Mouse (Mus musculus) liver, embryonic 16.5 days (tissue): ENCODE data around the gene Rbfox1. TPM values are rescaled to one million over a fixed set of nuclear protein-coding genes. Genes with fewer than 3 reads are reported as not detected.

Experiments used
- ATAC-seq: fragments of 200-750 bp; cut with Nextera tagmentation; 2 replicates; pipeline ENCODE4 v1.8.0; 2017; ENCODE audit warnings: low read depth, mild to moderate bottlenecking, moderate number of reproducible peaks, moderate library complexity
- H3K27ac ChIP-seq: fragments of 300-500 bp; sonication (generic); 2 replicates; pipeline ENCODE4 v1.5.1; 2014; ENCODE audit warnings: mild to moderate bottlenecking, low read length
- H3K27me3 ChIP-seq: fragments of 300-500 bp; sonication (generic); 2 replicates; pipeline ENCODE4 v1.6.1; 2014; ENCODE audit warnings: low read depth, low read length, mixed read lengths; ENCODE audit not compliant: control insufficient read depth, insufficient read depth
- H3K36me3 ChIP-seq: fragments of 300-500 bp; sonication (generic); 2 replicates; pipeline ENCODE4 v1.6.1; 2014; ENCODE audit warnings: mild to moderate bottlenecking; ENCODE audit not compliant: control insufficient read depth, insufficient read depth
- H3K4me1 ChIP-seq: fragments of 300-500 bp; sonication (generic); 2 replicates; pipeline ENCODE4 v1.6.1; 2014; ENCODE audit warnings: low read depth, low read length, mixed read lengths; ENCODE audit not compliant: control insufficient read depth
- H3K4me2 ChIP-seq: fragments of 300-500 bp; sonication (generic); 2 replicates; pipeline ENCODE4 v1.6.1; 2014; ENCODE audit warnings: low read depth, low read length, mixed read lengths
- H3K4me3 ChIP-seq: fragments of 300-500 bp; sonication (generic); 2 replicates; pipeline ENCODE4 v1.5.1; 2014; ENCODE audit warnings: low read depth, mild to moderate bottlenecking, low read length
- H3K9ac ChIP-seq: fragments of 300-500 bp; sonication (generic); 2 replicates; pipeline ENCODE4 v1.6.1; 2014; ENCODE audit warnings: low read depth, low read length
- H3K9me3 ChIP-seq: fragments of 300-500 bp; sonication (generic); replicated peaks from 2 replicates; pipeline ENCODE4 v1.6.1; 2016; ENCODE audit warnings: low read length; ENCODE audit not compliant: control insufficient read depth
- WGBS: fragments of 180-500 bp; shearing (Covaris S2); extraction: QIAGEN DNeasy Blood & Tissue Kit; methylation state at CpG from one replicate; pipeline ENCODE4 v1.1.7; 2014; ENCODE audit not compliant: insufficient replicate concordance; 5-methylcytosine and 5-hydroxymethylcytosine counted together
- polyA plus RNA-seq: library from polyadenylated mRNA; unstranded; fragments of >200 nt; fragmentation: Nextera tagmentation; extraction: Ambion mirVana; gene quantifications from 2 replicates; pipeline ENCODE4 v1.2.1, GENCODE M21; 2015

Rbfox1 gene
- polyA plus RNA-seq, 1 experiment from 2014 or later = 0.38 TPM

GRCm38 (mm10) chr16:6525507-6526170, 640.5 kb downstream of the Rbfox1 start:
- H3K27me3 ChIP-seq = no peaks in the 10 kb centered on the region
- no peaks in the 10 kb centered on the region for H3K4me1 ChIP-seq
- 49% methylated on average over 3 of the region's 3 CpGs for WGBS
- no peak overlapping the region for H3K27ac ChIP-seq
- H3K9me3 ChIP-seq = no peaks in the 10 kb centered on the region
- H3K4me3 ChIP-seq = no peak overlapping the region
- H3K36me3 ChIP-seq = no peaks in the 10 kb centered on the region
- ATAC-seq = no peak
- no peak overlapping the region for H3K9ac ChIP-seq
- H3K4me2 ChIP-seq = no peak overlapping the region

GRCm38 (mm10) chr16:6531459-6531858, 646.3 kb downstream of the Rbfox1 start:
- no peak for ATAC-seq
- Histone ChIP-seq H3K9ac (no peak overlapping the region), H3K4me3 (no peak overlapping the region), H3K27ac (no peak overlapping the region), H3K4me2 (no peak overlapping the region), H3K9me3 (no peaks in the 10 kb centered on the region), H3K27me3 (no peaks in the 10 kb centered on the region), H3K4me1 (no peaks in the 10 kb centered on the region), H3K36me3 (no peaks in the 10 kb centered on the region)
- WGBS = 67% methylated on average over 3 of the region's 3 CpGs

- WGBS = 62% methylated on average over 9 of the region's 9 CpGs
- Histone ChIP-seq H3K4me1 (no peaks in the 10 kb centered on the region), H3K36me3 (no peaks in the 10 kb centered on the region), H3K27me3 (no peaks in the 10 kb centered on the region), H3K4me2 (no peak overlapping the region), H3K9ac (no peak overlapping the region), H3K4me3 (no peak overlapping the region), H3K9me3 (no peaks in the 10 kb centered on the region), H3K27ac (no peak overlapping the region)
- ATAC-seq = no peak
These were observed 647.2 kb downstream of the Rbfox1 start for GRCm38 (mm10) chr16:6532077-6532995.

- H3K4me3 ChIP-seq = no peak overlapping the region
- no peak overlapping the region for H3K4me2 ChIP-seq
- H3K27ac ChIP-seq = no peak overlapping the region
- H3K4me1 ChIP-seq = no peaks in the 10 kb centered on the region
- ATAC-seq = no peak
- WGBS = 38% methylated on average over 4 of the region's 4 CpGs
- no peaks in the 10 kb centered on the region for H3K9me3 ChIP-seq
- H3K27me3 ChIP-seq = no peaks in the 10 kb centered on the region
- no peaks in the 10 kb centered on the region for H3K36me3 ChIP-seq
- H3K9ac ChIP-seq = no peak overlapping the region
These were observed 670.6 kb downstream of the Rbfox1 start for GRCm38 (mm10) chr16:6555776-6556175.

- Histone ChIP-seq H3K36me3 (no peaks in the 10 kb centered on the region), H3K4me1 (no peaks in the 10 kb centered on the region), H3K4me3 (no peak overlapping the region), H3K27me3 (no peaks in the 10 kb centered on the region), H3K9me3 (no peaks in the 10 kb centered on the region), H3K9ac (no peak overlapping the region), H3K27ac (no peak overlapping the region), H3K4me2 (no peak overlapping the region)
- no peak for ATAC-seq
- WGBS = 50% methylated on average over 1 of the region's 1 CpGs
These were observed 672.6 kb downstream of the Rbfox1 start for GRCm38 (mm10) chr16:6557726-6558125.

- no peak for ATAC-seq
- Histone ChIP-seq H3K9me3 (no peaks in the 10 kb centered on the region), H3K9ac (no peak overlapping the region), H3K27ac (no peak overlapping the region), H3K36me3 (no peaks in the 10 kb centered on the region), H3K4me3 (no peak overlapping the region), H3K4me1 (no peaks in the 10 kb centered on the region), H3K4me2 (no peak overlapping the region), H3K27me3 (no peaks in the 10 kb centered on the region)
- 52% methylated on average over 2 of the region's 2 CpGs for WGBS
These were observed 699.5 kb downstream of the Rbfox1 start for GRCm38 (mm10) chr16:6584700-6585099.

- Histone ChIP-seq H3K4me2 (no peak overlapping the region), H3K27me3 (no peaks in the 10 kb centered on the region), H3K27ac (no peak overlapping the region), H3K36me3 (no peaks in the 10 kb centered on the region), H3K9me3 (no peaks in the 10 kb centered on the region), H3K9ac (no peak overlapping the region), H3K4me3 (no peak overlapping the region), H3K4me1 (no peaks in the 10 kb centered on the region)
- no peak for ATAC-seq
- WGBS = 69% methylated on average over 1 of the region's 1 CpGs
These were observed 700.0 kb downstream of the Rbfox1 start for GRCm38 (mm10) chr16:6585204-6585603.

GRCm38 (mm10) chr16:6616526-6616925, 731.4 kb downstream of the Rbfox1 start:
- H3K27me3 ChIP-seq = no peaks in the 10 kb centered on the region
- H3K36me3 ChIP-seq = no peaks in the 10 kb centered on the region
- no peaks in the 10 kb centered on the region for H3K9me3 ChIP-seq
- no peaks in the 10 kb centered on the region for H3K4me1 ChIP-seq
- H3K4me2 ChIP-seq = no peak overlapping the region
- ATAC-seq = no peak
- H3K27ac ChIP-seq = no peak overlapping the region
- H3K9ac ChIP-seq = no peak overlapping the region
- 54% methylated on average over 1 of the region's 1 CpGs for WGBS
- no peak overlapping the region for H3K4me3 ChIP-seq

- Histone ChIP-seq H3K4me3 (no peak overlapping the region), H3K36me3 (no peaks in the 10 kb centered on the region), H3K4me2 (no peak overlapping the region), H3K4me1 (no peaks in the 10 kb centered on the region), H3K27ac (no peak overlapping the region), H3K9ac (no peak overlapping the region), H3K9me3 (no peaks in the 10 kb centered on the region), H3K27me3 (no peaks in the 10 kb centered on the region)
- ATAC-seq = no peak
- WGBS = 34% methylated on average over 1 of the region's 1 CpGs
These were observed 755.2 kb downstream of the Rbfox1 start for GRCm38 (mm10) chr16:6640330-6640729.
